ENCODE assay signal across 15 mouse cellular contexts in the genomic region with DNA sequence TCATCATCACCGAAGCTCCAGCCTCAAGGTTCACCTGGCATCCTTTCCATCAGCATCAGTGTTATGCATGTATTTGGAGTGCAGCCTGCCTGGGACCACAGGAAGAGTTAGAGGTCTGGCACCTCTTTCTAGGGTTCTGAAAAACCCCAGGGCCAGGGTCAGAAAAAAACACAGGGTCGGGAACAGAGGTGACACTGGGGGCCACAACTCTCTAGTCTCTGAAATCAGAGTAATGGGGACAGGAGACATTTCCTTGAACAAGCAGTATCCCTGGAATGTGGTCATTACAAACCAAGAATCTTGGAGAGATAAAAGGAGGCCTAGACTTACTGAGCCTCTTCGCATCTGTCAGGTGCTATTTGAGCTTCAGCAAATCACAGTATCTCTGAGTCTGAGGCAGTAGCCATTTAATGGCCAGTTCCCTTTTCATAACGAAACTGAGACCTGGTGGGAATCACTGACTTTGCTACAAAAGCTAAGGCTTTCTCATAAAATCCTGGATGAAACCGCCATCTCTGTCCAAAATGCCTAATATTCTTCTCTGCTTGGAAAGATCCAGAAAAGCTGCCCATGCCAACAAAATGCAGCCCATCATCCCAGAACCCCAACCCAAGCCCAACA.
DNase-seq lines count a peak whose midpoint lies in the region.
"Had no signal": no experiment of that assay in that cellular context is flagged by ENCODE, and none has a peak within 500 bp of the region (broad histone marks: within the 10 kb centered on the region; RNA-seq: fewer than 3 reads in every experiment).

No protein-coding gene starts in this region.

- peak; percentile 82 for DNase-seq in heart, adult 11 months
- DNase-seq in heart, adult 9 months (ENCODE audit: low spot score in 2 of 2) = no peak
- peak; percentile 72 for DNase-seq in A20 (ENCODE audit: low read depth, low spot score)
- peak; percentile 34 for DNase-seq in T-cell, adult 2 months (ENCODE audit: low spot score)
- DNase-seq in neural tube, embryonic 10.5 days (ENCODE audit: extremely low spot score, low spot score) = no peak
- DNase-seq in cerebellum, adult 11 months = no peak
- DNase-seq: adrenal gland, postnatal 36 days; cerebellum, adult 2 months; cerebellum, adult 9-11 months; cerebellum, postnatal 25 days; forebrain, postnatal 0 days; gastrocnemius, postnatal 10 days; gastrocnemius, postnatal 36 days; heart, postnatal 10 days; heart, postnatal 36 days had no signal

Comparison
In these comparisons a context has a peak if more than half of its experiments do, and no peak if none do; other contexts are left out.
1. DNase-seq: peak in heart, adult 11 months (single experiment), A20 (single experiment) and T-cell, adult 2 months (single experiment); none in heart, adult 9 months (0 of 2), neural tube, embryonic 10.5 days (single experiment) and cerebellum, adult 11 months (single experiment).